Mouse (Mus musculus): ENCODE data around the gene Rubcnl. TPM values are rescaled to one million over a fixed set of nuclear protein-coding genes. Genes with fewer than 3 reads are reported as not detected.

Gene Rubcnl
- polyA plus RNA-seq, 1 experiment from 2014 or later = 0.45 TPM

Other genes starting within 250 kb of the Rubcnl start
- 9.8 and 9.9 TPM in 2 replicates for gene Lrch1, start 68.2 kb upstream of the Rubcnl start, polyA plus RNA-seq (2015; fragmentation: Nextera tagmentation; extraction: Ambion mirVana)
- 0.05 and 0.07 TPM in 2 replicates for gene Lrrc63, start 114.9 kb downstream of the Rubcnl start, polyA plus RNA-seq (2015; fragmentation: Nextera tagmentation; extraction: Ambion mirVana)
- gene Lcp1, start 115.1 kb downstream of the Rubcnl start, polyA plus RNA-seq (2015; fragmentation: Nextera tagmentation; extraction: Ambion mirVana) = 105 and 133 TPM in 2 replicates
- gene Cpb2, start 226.3 kb downstream of the Rubcnl start, polyA plus RNA-seq (2015; fragmentation: Nextera tagmentation; extraction: Ambion mirVana) = 4.7 and 6.8 TPM in 2 replicates

Data from intestine, embryonic 16.5 days (tissue).